Mouse (Mus musculus) testis, adult 2 months (tissue): ENCODE measurements around the gene Gm7271.

Source experiments
- CTCF ChIP-seq: fragments of 200-500 bp; IDR thresholded peaks from 2 replicates; pipeline ENCODE4 v1.5.1; 2012; ENCODE audit warnings: low read depth, mild to moderate bottlenecking, inconsistent platforms, low read length, moderate library complexity; ENCODE audit not compliant: control insufficient read depth, insufficient read depth, insufficient replicate concordance
- POLR2A ChIP-seq: fragments of 200-500 bp; IDR thresholded peaks from 2 replicates; pipeline ENCODE4 v1.6.1; 2012; ENCODE audit warnings: low read depth, mild to moderate bottlenecking, inconsistent platforms, low read length, moderate library complexity; ENCODE audit not compliant: control insufficient read depth

DNA sequence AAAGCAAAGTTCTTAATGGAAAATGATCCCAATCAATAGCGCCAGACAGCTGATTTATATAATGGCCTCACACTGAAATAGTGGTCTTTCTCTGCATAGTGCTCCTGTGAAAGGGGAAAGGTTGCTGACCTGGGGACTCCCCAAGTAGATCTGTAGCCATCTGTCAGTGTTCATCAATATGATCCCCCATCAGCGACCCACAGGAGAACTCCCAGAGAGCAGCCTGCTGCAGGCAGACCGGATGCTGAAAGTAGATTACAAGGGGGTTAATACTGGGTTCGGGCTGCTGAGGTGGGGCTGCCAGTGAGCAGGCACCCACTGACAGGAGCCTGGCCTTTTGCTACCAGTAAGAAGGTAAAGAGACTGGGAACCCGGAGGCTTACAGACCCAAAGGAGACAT lies at the start of gene Gm7271:
- TF ChIP-seq CTCF (no peak), POLR2A (no peak)
